Mouse (Mus musculus) testis, postnatal 10 days (tissue): ENCODE measurements around the gene Ccne1.
"Not testable (repeated sequence)": the region's sequence is repeated elsewhere in the genome, so short reads cannot be mapped to it uniquely, and the experiment has no call there.

Experiments used
- DNase-seq: peaks from one replicate; pipeline ENCODE4 v3.0.0; 2021; ENCODE audit warnings: low spot score

The Ccne1 gene

GRCm38 (mm10) chr7:38107371-38108259, at the start of gene Ccne1:
Gene Ccne1, minus strand, starts transcription at chr7:38107534.
- peak; percentile 100 for DNase-seq

- no peak for DNase-seq
These were observed 48.5 kb upstream of the Ccne1 start for GRCm38 (mm10) chr7:38155829-38156228.

GRCm38 (mm10) chr7:38152571-38152970, 45.2 kb upstream of the Ccne1 start:
- no peak for DNase-seq

GRCm38 (mm10) chr7:38151706-38152312, 44.5 kb upstream of the Ccne1 start:
- DNase-seq: no peak

GRCm38 (mm10) chr7:38147477-38147876, 40.1 kb upstream of the Ccne1 start:
- DNase-seq: no peak

- peak; percentile 94 for DNase-seq
These were observed 34.6 kb upstream of the Ccne1 start for GRCm38 (mm10) chr7:38141747-38142545.

GRCm38 (mm10) chr7:38140324-38140723, 33.0 kb upstream of the Ccne1 start:
- no peak for DNase-seq

GRCm38 (mm10) chr7:38134471-38134870, 27.1 kb upstream of the Ccne1 start:
- no peak for DNase-seq

GRCm38 (mm10) chr7:38131186-38131585, 23.9 kb upstream of the Ccne1 start:
- DNase-seq: peak; percentile 62

- DNase-seq: no peak
These were observed 22.8 kb upstream of the Ccne1 start for GRCm38 (mm10) chr7:38129986-38130729.

GRCm38 (mm10) chr7:38129491-38129890, 22.2 kb upstream of the Ccne1 start:
- no peak for DNase-seq

- not testable (repeated sequence) for DNase-seq
These were observed 20.9 kb upstream of the Ccne1 start for GRCm38 (mm10) chr7:38128256-38128655.

- DNase-seq: peak; percentile 46
These were observed 18.3 kb upstream of the Ccne1 start for GRCm38 (mm10) chr7:38125565-38126159.

GRCm38 (mm10) chr7:38124164-38124563, 16.8 kb upstream of the Ccne1 start:
- not testable (repeated sequence) for DNase-seq

- peak; percentile 51 for DNase-seq
These were observed 11.3 kb upstream of the Ccne1 start for GRCm38 (mm10) chr7:38118594-38118993.

GRCm38 (mm10) chr7:38112451-38112850, 5.1 kb upstream of the Ccne1 start:
- DNase-seq: no peak

GRCm38 (mm10) chr7:38111996-38112395, 4.7 kb upstream of the Ccne1 start:
- peak; percentile 57 for DNase-seq

GRCm38 (mm10) chr7:38108260-38108632, 912 bp upstream of the Ccne1 start:
- no peak for DNase-seq

GRCm38 (mm10) chr7:38106711-38107311, 523 bp downstream of the Ccne1 start:
- peak; percentile 80 for DNase-seq

GRCm38 (mm10) chr7:38105379-38105778, 2.0 kb downstream of the Ccne1 start:
- DNase-seq: no peak

- DNase-seq: no peak
These were observed 3.2 kb downstream of the Ccne1 start for GRCm38 (mm10) chr7:38104097-38104496.
